Mouse (Mus musculus): ENCODE results near the gene Dop1b.

GRCm38 (mm10) chr16:93682689-93683507 is 28.8 kb upstream of the Dop1b start, which contains the start of gene Cbr3:
- no peak for TF ChIP-seq HCFC1 (IDR thresholded peaks at IDR 0.05; ENCODE audit: borderline replicate concordance, insufficient read depth, low read length)
- no peak for TF ChIP-seq CHD2 (IDR thresholded peaks at IDR 0.05; ENCODE audit: low read depth, low read length)
- no peak for TF ChIP-seq ZNF384 (IDR thresholded peaks at IDR 0.05; ENCODE audit: low read depth, low read length)
- no peak for TF ChIP-seq MAFK (IDR thresholded peaks at IDR 0.05; ENCODE audit: insufficient read depth, low read depth, low read length)
- no peak for TF ChIP-seq ZC3H11A (IDR thresholded peaks at IDR 0.05; ENCODE audit: borderline replicate concordance, low read depth, low read length)

Measured in ES-E14 (cell line).